Mouse (Mus musculus): ENCODE results near the gene Cdc42bpg. TPM values are rescaled to one million over a fixed set of nuclear protein-coding genes. Genes with fewer than 3 reads are reported as not detected.

The Cdc42bpg gene
- polyA plus RNA-seq, 1 experiment from 2014 or later: 1.6 TPM

GRCm38 (mm10) chr19:6335458-6335827, 29.2 kb downstream of the Cdc42bpg start:
- peaks cover 35% of the 10 kb centered on the region for H3K36me3 ChIP-seq (ENCODE audit: control insufficient read depth, insufficient read depth, low read length)
- DNase-seq (ENCODE audit: low spot score): no peak
- peaks cover 17% of the 10 kb centered on the region for H3K4me1 ChIP-seq (ENCODE audit: control insufficient read depth, insufficient read depth, low read length)
- H3K27me3 ChIP-seq (replicated peaks; ENCODE audit: control insufficient read depth, insufficient read depth, low read length): no peaks in the 10 kb centered on the region
- no peak; the same call in 1 of the 2 replicates for ATAC-seq (ENCODE audit: low read depth)
- under 1% methylated on average over 15 of the region's 25 CpGs for WGBS
- H3K4me3 ChIP-seq (ENCODE audit: low read depth, low read length): peak overlapping the region; percentile 91
- H3K27ac ChIP-seq (replicated peaks; ENCODE audit: low read depth, low read length): peak overlapping the region; percentile 83
- H3K4me2 ChIP-seq (ENCODE audit: low read depth, low read length): peak overlapping the region; percentile 93
- H3K9me3 ChIP-seq (ENCODE audit: control insufficient read depth, low read length): no peaks in the 10 kb centered on the region
- H3K9ac ChIP-seq (ENCODE audit: low read depth, low read length): peak overlapping the region; percentile 89

GRCm38 (mm10) chr19:6336920-6337319, 30.7 kb downstream of the Cdc42bpg start:
- Histone ChIP-seq H3K27ac (replicated peaks; ENCODE audit: low read depth, low read length) (no peak overlapping the region), H3K9me3 (ENCODE audit: control insufficient read depth, low read length) (no peaks in the 10 kb centered on the region), H3K36me3 (ENCODE audit: control insufficient read depth, insufficient read depth, low read length) (peaks cover 35% of the 10 kb centered on the region), H3K27me3 (replicated peaks; ENCODE audit: control insufficient read depth, insufficient read depth, low read length) (no peaks in the 10 kb centered on the region), H3K9ac (ENCODE audit: low read depth, low read length) (peak overlapping the region; percentile 89; the same call in 1 of the 2 replicates), H3K4me3 (ENCODE audit: low read depth, low read length) (no peak overlapping the region), H3K4me1 (ENCODE audit: control insufficient read depth, insufficient read depth, low read length) (peaks cover 17% of the 10 kb centered on the region), H3K4me2 (ENCODE audit: low read depth, low read length) (peak overlapping the region; percentile 93)
- 96% methylated on average over 10 of the region's 10 CpGs for WGBS
- DNase-seq (ENCODE audit: low spot score): no peak
- no peak for ATAC-seq (ENCODE audit: low read depth)

- DNase-seq (ENCODE audit: low spot score) (no peak), ATAC-seq (ENCODE audit: low read depth) (no peak)
- Histone ChIP-seq H3K4me2 (ENCODE audit: low read depth, low read length) (no peak overlapping the region), H3K9me3 (ENCODE audit: control insufficient read depth, low read length) (no peaks in the 10 kb centered on the region), H3K36me3 (ENCODE audit: control insufficient read depth, insufficient read depth, low read length) (peaks cover 43% of the 10 kb centered on the region), H3K9ac (ENCODE audit: low read depth, low read length) (no peak overlapping the region), H3K27me3 (replicated peaks; ENCODE audit: control insufficient read depth, insufficient read depth, low read length) (no peaks in the 10 kb centered on the region), H3K27ac (replicated peaks; ENCODE audit: low read depth, low read length) (no peak overlapping the region), H3K4me3 (ENCODE audit: low read depth, low read length) (no peak overlapping the region), H3K4me1 (ENCODE audit: control insufficient read depth, insufficient read depth, low read length) (peaks cover 17% of the 10 kb centered on the region)
- 94% methylated on average over 7 of the region's 7 CpGs for WGBS
Measured at GRCm38 (mm10) chr19:6338171-6338570, 31.9 kb downstream of the Cdc42bpg start.

GRCm38 (mm10) chr19:6338716-6339115, 32.5 kb downstream of the Cdc42bpg start:
- Histone ChIP-seq H3K9me3 (ENCODE audit: control insufficient read depth, low read length) (no peaks in the 10 kb centered on the region), H3K27me3 (replicated peaks; ENCODE audit: control insufficient read depth, insufficient read depth, low read length) (no peaks in the 10 kb centered on the region), H3K4me3 (ENCODE audit: low read depth, low read length) (no peak overlapping the region), H3K27ac (replicated peaks; ENCODE audit: low read depth, low read length) (no peak overlapping the region), H3K9ac (ENCODE audit: low read depth, low read length) (no peak overlapping the region), H3K4me2 (ENCODE audit: low read depth, low read length) (no peak overlapping the region), H3K36me3 (ENCODE audit: control insufficient read depth, insufficient read depth, low read length) (peaks cover 47% of the 10 kb centered on the region), H3K4me1 (ENCODE audit: control insufficient read depth, insufficient read depth, low read length) (peaks cover 17% of the 10 kb centered on the region)
- DNase-seq (ENCODE audit: low spot score): no peak
- no peak for ATAC-seq (ENCODE audit: low read depth)
- 92% methylated on average over 11 of the region's 11 CpGs for WGBS

GRCm38 (mm10) chr19:6339191-6339590, 32.9 kb downstream of the Cdc42bpg start:
- Histone ChIP-seq H3K27ac (replicated peaks; ENCODE audit: low read depth, low read length) (no peak overlapping the region), H3K4me2 (ENCODE audit: low read depth, low read length) (no peak overlapping the region), H3K4me3 (ENCODE audit: low read depth, low read length) (no peak overlapping the region), H3K36me3 (ENCODE audit: control insufficient read depth, insufficient read depth, low read length) (peaks cover 52% of the 10 kb centered on the region), H3K9me3 (ENCODE audit: control insufficient read depth, low read length) (no peaks in the 10 kb centered on the region), H3K9ac (ENCODE audit: low read depth, low read length) (no peak overlapping the region), H3K27me3 (replicated peaks; ENCODE audit: control insufficient read depth, insufficient read depth, low read length) (no peaks in the 10 kb centered on the region), H3K4me1 (ENCODE audit: control insufficient read depth, insufficient read depth, low read length) (peaks cover 15% of the 10 kb centered on the region)
- 93% methylated on average over 6 of the region's 6 CpGs for WGBS
- no peak for ATAC-seq (ENCODE audit: low read depth)
- no peak for DNase-seq (ENCODE audit: low spot score)

GRCm38 (mm10) chr19:6339890-6340504, 33.7 kb downstream of the Cdc42bpg start:
- Histone ChIP-seq H3K4me1 (ENCODE audit: control insufficient read depth, insufficient read depth, low read length) (peaks cover 13% of the 10 kb centered on the region), H3K4me2 (ENCODE audit: low read depth, low read length) (no peak overlapping the region), H3K9ac (ENCODE audit: low read depth, low read length) (no peak overlapping the region), H3K27ac (replicated peaks; ENCODE audit: low read depth, low read length) (no peak overlapping the region), H3K9me3 (ENCODE audit: control insufficient read depth, low read length) (no peaks in the 10 kb centered on the region), H3K27me3 (replicated peaks; ENCODE audit: control insufficient read depth, insufficient read depth, low read length) (no peaks in the 10 kb centered on the region), H3K36me3 (ENCODE audit: control insufficient read depth, insufficient read depth, low read length) (peaks cover 60% of the 10 kb centered on the region), H3K4me3 (ENCODE audit: low read depth, low read length) (no peak overlapping the region)
- ATAC-seq (ENCODE audit: low read depth): no peak
- no peak for DNase-seq (ENCODE audit: low spot score)
- WGBS: 71% methylated on average over 15 of the region's 15 CpGs

GRCm38 (mm10) chr19:6340524-6341452, 34.5 kb downstream of the Cdc42bpg start, which contains the start of gene Map4k2:
TSS of gene Map4k2 (plus strand) at chr19:6341135.
- H3K27ac ChIP-seq (replicated peaks; ENCODE audit: low read depth, low read length): peak within 1 kb of the TSS; percentile 46; the same call in 1 of the 2 replicates
- H3K4me1 ChIP-seq (ENCODE audit: control insufficient read depth, insufficient read depth, low read length): peaks cover 11% of the 10 kb centered on the region
- DNase-seq (ENCODE audit: low spot score) (peak; percentile 86), ATAC-seq (ENCODE audit: low read depth) (peak; percentile 84)
- peak within 1 kb of the TSS; percentile 88 for H3K4me2 ChIP-seq (ENCODE audit: low read depth, low read length)
- peak within 1 kb of the TSS; percentile 76 for H3K9ac ChIP-seq (ENCODE audit: low read depth, low read length)
- peaks cover 67% of the 10 kb centered on the region for H3K36me3 ChIP-seq (ENCODE audit: control insufficient read depth, insufficient read depth, low read length)
- H3K27me3 ChIP-seq (replicated peaks; ENCODE audit: control insufficient read depth, insufficient read depth, low read length): no peaks in the 10 kb centered on the region
- no peaks in the 10 kb centered on the region for H3K9me3 ChIP-seq (ENCODE audit: control insufficient read depth, low read length)
- peak within 1 kb of the TSS; percentile 68 for H3K4me3 ChIP-seq (ENCODE audit: low read depth, low read length)
- WGBS: 8% methylated on average over 45 of the region's 72 CpGs

GRCm38 (mm10) chr19:6341453-6342077, 35.3 kb downstream of the Cdc42bpg start:
- Histone ChIP-seq H3K9ac (ENCODE audit: low read depth, low read length) (peak overlapping the region; percentile 76), H3K36me3 (ENCODE audit: control insufficient read depth, insufficient read depth, low read length) (peaks cover 75% of the 10 kb centered on the region), H3K4me1 (ENCODE audit: control insufficient read depth, insufficient read depth, low read length) (peaks cover 4% of the 10 kb centered on the region), H3K4me3 (ENCODE audit: low read depth, low read length) (peak overlapping the region; percentile 68), H3K9me3 (ENCODE audit: control insufficient read depth, low read length) (no peaks in the 10 kb centered on the region), H3K4me2 (ENCODE audit: low read depth, low read length) (peak overlapping the region; percentile 88), H3K27ac (replicated peaks; ENCODE audit: low read depth, low read length) (peak overlapping the region; percentile 46; the same call in 1 of the 2 replicates), H3K27me3 (replicated peaks; ENCODE audit: control insufficient read depth, insufficient read depth, low read length) (no peaks in the 10 kb centered on the region)
- WGBS: 11% methylated on average over 20 of the region's 23 CpGs
- DNase-seq (ENCODE audit: low spot score) (no peak), ATAC-seq (ENCODE audit: low read depth) (no peak)

Data from embryonic facial prominence, embryonic 14.5 days (tissue).